Mouse (Mus musculus): ENCODE results near the gene Ric1. TPM values are rescaled to one million over a fixed set of nuclear protein-coding genes. Genes with fewer than 3 reads are reported as not detected.

The Ric1 gene
- total RNA-seq, 1 experiment: 30.7 TPM

GRCm38 (mm10) chr19:29603548-29604353 lies 81.7 kb downstream of the Ric1 start:
- Histone ChIP-seq H3K4me3 (ENCODE audit: insufficient read depth in 1 of 2, low read depth in 1 of 2, low read length in 2 of 2, poor library complexity in 1 of 2, severe bottlenecking in 1 of 2) (no peak overlapping the region), H3K36me3 (ENCODE audit: control insufficient read depth, insufficient read depth, low read length, poor library complexity, severe bottlenecking) (peaks cover 16% of the 10 kb centered on the region), H3K9me3 (ENCODE audit: control insufficient read depth, insufficient read depth, low read depth, low read length) (no peaks in the 10 kb centered on the region; the same call in 1 of the 2 replicates), H3K9ac (ENCODE audit: insufficient read depth, low read depth, low read length, poor library complexity, severe bottlenecking) (no peak overlapping the region), H3K27ac (ENCODE audit: insufficient read depth, low read depth, low read length, poor library complexity, severe bottlenecking) (no peak overlapping the region), H3K4me1 (ENCODE audit: control insufficient read depth in 2 of 2, insufficient read depth in 2 of 2, low read length in 2 of 2, poor library complexity in 1 of 2) (peaks cover 0 to 1% of the 10 kb centered on the region in 2 experiments; a peak in 1 of 4 replicates)
- in situ Hi-C loops (cut with MboI; ENCODE audit: low sequenced_read_pairs in 2 of 2, unreplicated experiment in 2 of 2): no loop called here
- no peak for DNase-seq (ENCODE audit: low read depth, low spot score)
- TF ChIP-seq ZC3H11A (IDR thresholded peaks at IDR 0.05; ENCODE audit: borderline replicate concordance, low read depth, low read length) (no peak), CHD2 (IDR thresholded peaks at IDR 0.05; ENCODE audit: low read depth, low read length) (no peak), MAFK (IDR thresholded peaks at IDR 0.05; ENCODE audit: insufficient read depth, low read depth, low read length) (no peak), ZNF384 (IDR thresholded peaks at IDR 0.05; ENCODE audit: low read depth, low read length) (no peak), HCFC1 (IDR thresholded peaks at IDR 0.05; ENCODE audit: borderline replicate concordance, insufficient read depth, low read length) (no peak)

GRCm38 (mm10) chr19:29604653-29605052 lies 82.6 kb downstream of the Ric1 start:
- no peak for DNase-seq (ENCODE audit: low read depth, low spot score)
- peaks cover 13% of the 10 kb centered on the region for H3K36me3 ChIP-seq (ENCODE audit: control insufficient read depth, insufficient read depth, low read length, poor library complexity, severe bottlenecking)

DNA sequence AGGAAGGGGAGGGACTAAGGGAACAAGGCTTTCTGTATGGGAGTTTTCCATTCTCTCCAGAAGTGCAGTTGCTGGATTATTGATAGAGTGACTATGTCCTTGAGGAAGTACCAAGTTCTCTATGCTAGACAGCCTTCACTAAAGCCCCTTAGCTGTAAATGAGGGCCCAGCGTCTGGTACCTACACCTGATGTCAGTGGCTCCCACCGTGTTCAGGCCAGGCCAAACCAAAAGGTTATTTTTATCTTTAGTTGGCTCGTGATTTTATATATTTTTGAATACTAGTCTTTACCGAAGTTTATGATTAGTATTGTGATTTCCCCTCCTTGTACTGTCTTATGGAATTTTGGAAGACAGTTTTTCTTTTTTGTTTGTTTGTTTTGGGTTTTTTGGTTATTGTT lies 85.4 kb downstream of the Ric1 start:
- Histone ChIP-seq H3K9ac (ENCODE audit: insufficient read depth, low read depth, low read length, poor library complexity, severe bottlenecking) (no peak overlapping the region), H3K9me3 (ENCODE audit: control insufficient read depth, insufficient read depth, low read depth, low read length) (no peaks in the 10 kb centered on the region; the same call in 1 of the 2 replicates), H3K4me3 (ENCODE audit: insufficient read depth in 1 of 2, low read depth in 1 of 2, low read length in 2 of 2, poor library complexity in 1 of 2, severe bottlenecking in 1 of 2) (no peak overlapping the region), H3K27ac (ENCODE audit: insufficient read depth, low read depth, low read length, poor library complexity, severe bottlenecking) (no peak overlapping the region), H3K4me1 (ENCODE audit: control insufficient read depth in 2 of 2, insufficient read depth in 2 of 2, low read length in 2 of 2, poor library complexity in 1 of 2) (peaks cover 0 to 1% of the 10 kb centered on the region in 2 experiments; a peak in 1 of 4 replicates), H3K36me3 (ENCODE audit: control insufficient read depth, insufficient read depth, low read length, poor library complexity, severe bottlenecking) (peaks cover 15% of the 10 kb centered on the region)
- DNase-seq (ENCODE audit: low read depth, low spot score): no peak
- in situ Hi-C loops (cut with MboI; ENCODE audit: low sequenced_read_pairs in 2 of 2, unreplicated experiment in 2 of 2): no loop called here
- TF ChIP-seq HCFC1 (IDR thresholded peaks at IDR 0.05; ENCODE audit: borderline replicate concordance, insufficient read depth, low read length) (no peak), CHD2 (IDR thresholded peaks at IDR 0.05; ENCODE audit: low read depth, low read length) (no peak), MAFK (IDR thresholded peaks at IDR 0.05; ENCODE audit: insufficient read depth, low read depth, low read length) (no peak)

More at GRCm38 (mm10) chr19:29604653-29605052, 82.6 kb downstream of the Ric1 start:
- Histone ChIP-seq H3K4me1 (ENCODE audit: control insufficient read depth in 2 of 2, insufficient read depth in 2 of 2, low read length in 2 of 2, poor library complexity in 1 of 2) (peaks cover 0 to 1% of the 10 kb centered on the region in 2 experiments; a peak in 1 of 4 replicates), H3K4me3 (ENCODE audit: insufficient read depth in 1 of 2, low read depth in 1 of 2, low read length in 2 of 2, poor library complexity in 1 of 2, severe bottlenecking in 1 of 2) (no peak overlapping the region), H3K27ac (ENCODE audit: insufficient read depth, low read depth, low read length, poor library complexity, severe bottlenecking) (no peak overlapping the region), H3K9me3 (ENCODE audit: control insufficient read depth, insufficient read depth, low read depth, low read length) (no peaks in the 10 kb centered on the region; the same call in 1 of the 2 replicates), H3K9ac (ENCODE audit: insufficient read depth, low read depth, low read length, poor library complexity, severe bottlenecking) (no peak overlapping the region)
- in situ Hi-C loops (cut with MboI; ENCODE audit: low sequenced_read_pairs in 2 of 2, unreplicated experiment in 2 of 2): no loop called here
- no peak for TF ChIP-seq ZC3H11A (IDR thresholded peaks at IDR 0.05; ENCODE audit: borderline replicate concordance, low read depth, low read length)
- peak; percentile 31; the same call in 1 of the 2 replicates for TF ChIP-seq MAFK (IDR thresholded peaks at IDR 0.05; ENCODE audit: insufficient read depth, low read depth, low read length)

GRCm38 (mm10) chr19:29608212-29608611 lies 86.1 kb downstream of the Ric1 start:
- Histone ChIP-seq H3K4me1 (ENCODE audit: control insufficient read depth in 2 of 2, insufficient read depth in 2 of 2, low read length in 2 of 2, poor library complexity in 1 of 2) (peaks cover 0 to 1% of the 10 kb centered on the region in 2 experiments; a peak in 1 of 4 replicates), H3K4me3 (ENCODE audit: insufficient read depth in 1 of 2, low read depth in 1 of 2, low read length in 2 of 2, poor library complexity in 1 of 2, severe bottlenecking in 1 of 2) (no peak overlapping the region), H3K9ac (ENCODE audit: insufficient read depth, low read depth, low read length, poor library complexity, severe bottlenecking) (no peak overlapping the region), H3K9me3 (ENCODE audit: control insufficient read depth, insufficient read depth, low read depth, low read length) (no peaks in the 10 kb centered on the region; the same call in 1 of the 2 replicates), H3K36me3 (ENCODE audit: control insufficient read depth, insufficient read depth, low read length, poor library complexity, severe bottlenecking) (peaks cover 12% of the 10 kb centered on the region), H3K27ac (ENCODE audit: insufficient read depth, low read depth, low read length, poor library complexity, severe bottlenecking) (no peak overlapping the region)
- in situ Hi-C loops (cut with MboI; ENCODE audit: low sequenced_read_pairs in 2 of 2, unreplicated experiment in 2 of 2): no loop called here
- no peak for DNase-seq (ENCODE audit: low read depth, low spot score)
- TF ChIP-seq ZC3H11A (IDR thresholded peaks at IDR 0.05; ENCODE audit: borderline replicate concordance, low read depth, low read length): no peak
- TF ChIP-seq ZNF384 (IDR thresholded peaks at IDR 0.05; ENCODE audit: low read depth, low read length): no peak
- TF ChIP-seq HCFC1 (IDR thresholded peaks at IDR 0.05; ENCODE audit: borderline replicate concordance, insufficient read depth, low read length): no peak
- TF ChIP-seq CHD2 (IDR thresholded peaks at IDR 0.05; ENCODE audit: low read depth, low read length): no peak
- TF ChIP-seq MAFK (IDR thresholded peaks at IDR 0.05; ENCODE audit: insufficient read depth, low read depth, low read length): no peak

Data from ES-E14 (cell line).